In genomic region chr11:88395076-88395990, GRCm38 (mm10) we compare ENCODE assay signal across 9 mouse cellular contexts.
DNase-seq lines count a peak whose midpoint lies in the region; ATAC-seq and TF ChIP-seq lines count a peak whose summit lies in the region.
"Had no signal": no experiment of that assay in that cellular context is flagged by ENCODE, and none has a peak within 500 bp of the region (broad histone marks: within the 10 kb centered on the region; RNA-seq: fewer than 3 reads in every experiment).

No protein-coding gene starts in this region.

- TF ChIP-seq CTCF in lung, embryonic 14.5 days (IDR thresholded peaks at IDR 0.05; ENCODE audit: low read depth): no peak

- H3K27me3 ChIP-seq in lung, embryonic 14.5 days (ENCODE audit: insufficient read depth, low read length): no peaks in the 10 kb centered on the region
- no peaks in the 10 kb centered on the region for H3K27me3 ChIP-seq in forebrain, embryonic 14.5 days (replicated peaks; ENCODE audit: control insufficient read depth, insufficient read depth, low read length)
- no peaks in the 10 kb centered on the region for H3K27me3 ChIP-seq in limb, embryonic 15.5 days

- H3K27ac ChIP-seq in lung, embryonic 14.5 days (ENCODE audit: low read depth): peak overlapping the region; percentile 42; the same call in 1 of the 2 replicates
- peak overlapping the region; percentile 46; the same call in 1 of the 2 replicates for H3K27ac ChIP-seq in forebrain, embryonic 14.5 days (ENCODE audit: low read depth, low read length)
- H3K27ac ChIP-seq in limb, embryonic 15.5 days: peak overlapping the region; percentile 27

- H3K36me3 ChIP-seq in lung, embryonic 14.5 days (ENCODE audit: insufficient read depth): no peaks in the 10 kb centered on the region
- H3K36me3 ChIP-seq in forebrain, embryonic 14.5 days (ENCODE audit: control insufficient read depth, insufficient read depth, low read length): no peaks in the 10 kb centered on the region
- H3K36me3 ChIP-seq in limb, embryonic 15.5 days: peaks cover 8% of the 10 kb centered on the region; the same call in 1 of the 2 replicates

- no peak for DNase-seq in lung, embryonic 14.5 days
- no peak for DNase-seq in lung, postnatal 4 days
- no peak for DNase-seq in forebrain, embryonic 14.5 days (ENCODE audit: low spot score)
- DNase-seq in yolk sac, embryonic 10.5 days (ENCODE audit: low spot score): peak; percentile 21
- no peak for DNase-seq in thymus, postnatal 0 days (ENCODE audit: low spot score)
- DNase-seq in cerebellum, postnatal 10 days: no peak
- DNase-seq: gastrocnemius, postnatal 14 days; left cerebral cortex, postnatal 4 days had no signal

- 77% methylated on average over 8 of the region's 8 CpGs for WGBS in lung, embryonic 14.5 days
- 78% methylated on average over 8 of the region's 8 CpGs for WGBS in forebrain, embryonic 14.5 days
- WGBS in limb, embryonic 15.5 days: 45% methylated on average over 8 of the region's 8 CpGs

- H3K9ac ChIP-seq in lung, embryonic 14.5 days: no peak overlapping the region
- no peak overlapping the region for H3K9ac ChIP-seq in forebrain, embryonic 14.5 days (ENCODE audit: low read length)
- no peak overlapping the region for H3K9ac ChIP-seq in limb, embryonic 15.5 days

- no peak overlapping the region for H3K4me2 ChIP-seq in lung, embryonic 14.5 days
- no peak overlapping the region for H3K4me2 ChIP-seq in forebrain, embryonic 14.5 days (ENCODE audit: low read length)
- no peak overlapping the region for H3K4me2 ChIP-seq in limb, embryonic 15.5 days

- no peaks in the 10 kb centered on the region for H3K9me3 ChIP-seq in lung, embryonic 14.5 days (ENCODE audit: low read depth, low read length)
- no peaks in the 10 kb centered on the region for H3K9me3 ChIP-seq in forebrain, embryonic 14.5 days (replicated peaks; ENCODE audit: control insufficient read depth, low read length)
- no peaks in the 10 kb centered on the region for H3K9me3 ChIP-seq in limb, embryonic 15.5 days

- H3K4me3 ChIP-seq in lung, embryonic 14.5 days (ENCODE audit: low read depth, low read length): no peak overlapping the region
- H3K4me3 ChIP-seq in forebrain, embryonic 14.5 days (ENCODE audit: low read depth, low read length): no peak overlapping the region
- H3K4me3 ChIP-seq in limb, embryonic 15.5 days: no peak overlapping the region

- 0 out of 2 replicates have a peak, but pooled peaks cover 3% of the 10 kb centered on the region for H3K4me1 ChIP-seq in lung, embryonic 14.5 days (ENCODE audit: insufficient read depth)
- peaks cover 22% of the 10 kb centered on the region for H3K4me1 ChIP-seq in forebrain, embryonic 14.5 days (ENCODE audit: control insufficient read depth, insufficient read depth, low read length)
- H3K4me1 ChIP-seq in limb, embryonic 15.5 days: peaks cover 22% of the 10 kb centered on the region

- no peak for ATAC-seq in lung, embryonic 14.5 days (ENCODE audit: insufficient read depth)
- no peak for ATAC-seq in forebrain, embryonic 14.5 days
- ATAC-seq in limb, embryonic 15.5 days (ENCODE audit: insufficient number of reproducible peaks, low FRiP score, low TSS enrichment, low read depth): no peak
